Mouse (Mus musculus) inflammation-experienced regulatory T-cells, adult 6 months (primary cell): ENCODE measurements at regions not wholly inside any gene's neighbourhood (a gene's known extent, or its start where the extent isn't known, plus 50 kb on each side); places are given as distances from the start of the nearest gene placed in this dataset.

Source experiments
- ATAC-seq: one replicate; pipeline ENCODE4 v1.8.0; 2017

DNA sequence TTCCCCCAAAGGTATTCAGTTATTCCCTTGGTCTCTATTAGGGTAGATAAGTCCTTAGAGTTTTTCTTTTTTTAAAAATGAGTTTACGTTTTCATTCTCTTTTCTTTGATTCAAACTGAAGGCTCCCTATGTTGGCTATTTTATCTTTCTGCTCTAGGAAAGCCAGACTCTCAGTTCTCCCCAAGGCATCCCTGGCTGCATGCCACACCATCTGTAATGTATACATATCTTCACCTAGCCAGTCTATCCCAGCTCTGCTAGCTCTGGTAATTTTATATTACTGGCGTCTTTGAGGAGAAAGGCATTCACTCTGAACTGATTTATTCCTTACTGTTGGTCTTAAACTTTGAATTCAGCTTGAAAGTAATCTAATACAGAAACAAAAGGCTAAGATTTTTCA is 65.2 kb upstream of the Cabcoco1 start:
- ATAC-seq, result no peak

DNA sequence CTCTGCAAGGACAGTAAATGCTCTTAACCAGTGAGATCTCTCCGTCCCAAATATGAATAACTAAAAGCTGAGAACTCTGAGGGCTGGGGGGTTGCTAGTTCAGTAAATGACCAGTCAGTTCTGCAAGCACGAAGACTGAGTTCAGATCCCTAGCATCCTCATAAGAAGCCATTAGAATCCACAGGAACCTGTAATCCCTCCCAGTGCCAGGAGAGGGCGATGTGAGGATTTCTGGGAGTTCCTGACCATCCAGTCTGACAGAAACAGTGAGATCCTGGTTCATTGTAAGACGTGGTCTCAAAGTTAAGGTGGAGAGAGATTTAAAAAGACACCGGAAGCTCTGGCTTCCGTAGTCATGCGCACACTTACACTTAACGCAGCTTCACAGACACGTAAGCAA is 70.2 kb upstream of the Cabcoco1 start:
- ATAC-seq, result no peak

DNA sequence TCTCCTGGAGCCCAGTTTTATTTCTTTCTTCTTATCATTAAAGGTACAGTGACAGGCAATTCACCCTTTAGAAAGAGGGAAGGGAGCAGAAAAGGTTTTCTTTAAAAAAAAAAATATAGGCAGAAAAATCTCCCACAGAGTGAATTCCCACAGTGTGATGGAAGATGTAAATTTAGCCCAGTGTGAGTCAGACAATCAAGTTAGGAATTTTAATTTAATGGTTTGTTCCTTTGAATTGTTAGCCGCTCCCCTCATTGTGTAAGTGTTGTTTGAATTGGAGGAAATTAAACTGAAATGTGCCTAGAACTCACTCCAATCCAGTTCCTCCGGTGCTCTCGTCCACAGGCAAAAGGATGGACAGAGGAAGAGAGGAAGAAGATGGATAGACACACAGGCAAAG is 71.0 kb upstream of the Cabcoco1 start:
- no peak for ATAC-seq

DNA sequence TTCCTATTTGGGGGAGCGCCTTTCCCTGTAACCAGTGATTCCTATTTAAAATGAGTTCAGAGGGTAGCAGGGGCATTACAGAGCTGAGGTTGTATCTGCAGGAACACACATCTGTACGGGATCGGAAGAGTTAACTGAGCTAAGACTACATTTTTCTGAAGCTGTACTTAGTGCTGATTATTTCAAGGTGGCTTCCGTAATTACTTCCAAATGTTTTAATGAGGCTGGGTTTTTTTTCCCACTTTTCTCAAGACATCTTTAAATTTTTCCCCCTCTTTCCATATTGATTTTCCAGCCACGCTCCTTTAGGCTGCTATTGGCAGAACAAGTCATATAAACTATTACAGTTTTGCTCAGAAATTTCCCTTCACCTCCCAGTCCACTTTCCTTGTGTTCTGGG is 82.1 kb upstream of the Cabcoco1 start:
- ATAC-seq, result no peak

DNA sequence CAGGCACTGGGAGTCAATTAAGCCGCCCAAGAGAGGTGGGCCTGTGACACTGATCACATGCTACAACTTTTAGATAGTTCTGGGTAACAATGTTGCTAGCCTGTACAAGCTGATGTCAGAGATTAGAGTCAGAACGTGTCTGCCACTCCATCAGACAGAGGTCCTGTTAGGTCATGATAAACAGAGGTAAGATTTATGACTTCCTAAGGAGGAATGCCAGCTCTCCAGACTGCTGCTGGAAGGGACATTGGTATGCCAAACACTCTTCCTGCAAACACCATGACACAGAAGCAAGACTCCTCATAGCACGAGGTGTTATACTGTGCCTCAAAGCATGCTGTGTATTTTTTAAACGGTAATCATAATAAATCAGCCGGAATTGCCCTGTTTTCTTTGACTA is 83.6 kb upstream of the Cabcoco1 start:
- no peak for ATAC-seq

DNA sequence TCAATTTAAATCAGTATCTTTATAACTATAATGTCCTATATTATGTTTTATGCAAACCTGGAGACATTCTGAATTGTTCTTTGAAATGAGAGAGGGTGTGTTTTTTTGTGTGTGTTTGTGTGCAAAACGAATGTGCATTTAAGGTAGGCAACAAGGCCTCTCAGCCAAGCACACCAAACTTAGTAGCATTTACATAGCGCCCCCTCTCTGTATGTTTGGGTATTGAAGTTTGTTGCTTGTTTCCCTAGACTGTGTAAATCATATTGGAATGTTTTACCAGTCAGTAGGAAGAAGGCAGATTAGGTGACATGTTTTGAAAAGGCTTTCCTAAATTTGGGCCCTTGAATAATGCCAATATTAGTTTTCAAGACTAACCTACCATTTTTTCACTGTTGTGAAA is 84.1 kb upstream of the Cabcoco1 start:
- ATAC-seq, result no peak

DNA sequence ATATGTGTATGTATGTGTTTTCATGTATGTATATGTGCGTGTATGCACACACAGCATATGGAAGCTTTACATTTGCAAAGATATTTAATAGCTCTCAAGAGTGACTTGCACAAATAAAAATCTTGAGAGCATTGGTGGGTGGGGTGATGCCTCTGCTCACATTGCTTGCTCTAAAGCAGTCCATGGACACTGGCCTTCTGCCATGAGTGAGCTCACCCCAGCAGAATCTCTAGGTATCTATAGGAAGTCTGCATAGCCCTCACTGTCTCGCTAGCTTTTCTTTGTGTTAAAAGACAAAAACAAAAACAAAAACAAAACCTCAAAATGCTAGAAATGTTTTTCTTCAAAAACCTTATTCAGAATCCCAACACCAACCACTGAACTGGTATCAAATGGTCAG is 87.8 kb upstream of the Cabcoco1 start:
- no peak for ATAC-seq

DNA sequence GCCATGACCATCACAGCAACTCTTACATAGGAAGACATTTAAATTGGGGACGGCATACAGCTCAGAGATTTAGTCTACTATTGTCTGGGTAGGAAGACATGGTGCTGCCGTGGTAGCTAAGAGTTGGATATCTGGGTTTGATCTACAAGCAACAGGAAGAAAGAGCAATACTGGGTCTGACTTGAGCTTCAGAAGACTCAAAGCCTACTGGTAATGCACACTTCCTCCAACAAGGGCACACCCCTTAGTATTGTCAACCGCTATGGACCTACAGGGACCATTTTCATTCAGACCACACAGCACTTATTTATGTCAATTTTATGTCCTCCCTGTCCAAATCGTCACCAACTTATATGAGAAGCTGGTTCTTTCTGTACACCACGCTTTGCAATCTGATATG is 90.3 kb upstream of the Tmem26 start:
- peak; percentile 74 for ATAC-seq

DNA sequence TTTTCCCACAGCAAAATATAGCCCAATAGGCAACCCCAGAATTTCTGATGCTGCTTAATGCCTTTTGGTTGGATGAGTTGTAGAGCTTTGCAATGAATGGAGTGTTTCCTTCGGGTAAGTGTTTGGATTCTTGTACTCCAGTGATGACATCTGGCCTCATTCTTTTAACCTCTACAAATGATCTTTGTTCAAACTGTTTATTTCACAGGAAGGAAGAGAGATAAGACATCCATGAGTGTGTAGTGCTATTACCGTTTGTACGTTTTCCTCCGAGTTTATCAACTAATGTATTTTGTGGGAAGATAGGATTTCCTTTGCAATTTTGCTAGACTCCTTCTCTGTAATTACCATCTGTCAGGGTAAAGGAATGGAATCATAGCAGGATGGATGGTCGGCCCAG is 70.7 kb upstream of the Tmem26 start:
- ATAC-seq, result no peak

DNA sequence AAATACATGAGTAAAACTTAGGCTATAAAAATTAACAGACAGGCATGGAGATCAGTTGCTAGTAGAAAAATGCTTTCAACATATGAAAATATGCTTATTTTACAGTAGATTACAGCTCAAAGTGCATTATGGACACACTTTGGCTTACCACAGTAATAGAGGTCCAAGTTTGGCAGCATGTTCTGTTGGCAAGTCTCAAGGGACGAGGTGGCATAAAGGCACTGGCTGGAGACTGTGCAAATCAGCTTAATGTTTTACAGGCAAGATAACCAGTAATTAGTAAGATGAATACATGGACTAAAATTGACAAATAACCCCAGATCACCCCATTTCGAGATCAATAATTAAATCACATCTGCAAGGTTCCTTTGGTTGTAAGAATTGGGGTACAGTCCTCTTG is 68.0 kb upstream of the Tmem26 start:
- ATAC-seq, result no peak

DNA sequence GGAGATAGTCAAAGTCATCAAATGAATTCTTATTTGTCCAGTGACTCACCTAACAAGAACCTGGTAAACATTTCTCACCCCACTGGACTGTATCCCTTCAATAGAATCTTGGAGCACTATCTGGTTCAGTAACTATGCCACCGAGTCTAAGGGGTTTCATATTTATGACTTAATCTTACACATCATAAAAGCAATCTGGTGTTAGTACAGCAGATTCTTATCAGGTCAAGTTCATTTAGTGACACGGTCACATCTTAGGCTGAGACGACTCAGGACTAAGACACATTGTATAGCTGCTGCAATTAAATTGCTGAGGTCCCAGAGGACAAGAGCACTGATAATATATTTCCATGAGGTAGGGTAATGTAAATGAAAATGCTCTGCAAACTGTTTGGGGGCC is 57.4 kb upstream of the Tmem26 start:
- no peak for ATAC-seq

DNA sequence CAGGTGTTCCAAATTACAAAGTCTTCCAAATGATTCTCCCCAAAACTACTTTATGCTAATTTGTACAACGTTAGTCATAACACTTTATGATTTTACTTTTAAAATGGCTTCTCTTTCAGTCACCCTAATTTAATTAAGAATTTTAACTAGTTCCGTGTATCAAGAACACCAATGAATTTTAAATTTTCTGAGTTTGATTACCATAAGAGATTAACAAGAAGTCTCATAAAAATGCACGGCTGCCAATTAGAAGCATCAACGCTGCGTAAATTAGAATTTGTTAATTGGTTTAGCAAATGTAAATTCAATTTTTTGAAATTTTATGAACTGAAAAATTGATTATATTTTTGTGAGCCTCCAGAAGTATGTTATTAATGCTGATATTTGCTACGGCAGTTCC is 54.1 kb upstream of the Tmem26 start:
- no peak for ATAC-seq

DNA sequence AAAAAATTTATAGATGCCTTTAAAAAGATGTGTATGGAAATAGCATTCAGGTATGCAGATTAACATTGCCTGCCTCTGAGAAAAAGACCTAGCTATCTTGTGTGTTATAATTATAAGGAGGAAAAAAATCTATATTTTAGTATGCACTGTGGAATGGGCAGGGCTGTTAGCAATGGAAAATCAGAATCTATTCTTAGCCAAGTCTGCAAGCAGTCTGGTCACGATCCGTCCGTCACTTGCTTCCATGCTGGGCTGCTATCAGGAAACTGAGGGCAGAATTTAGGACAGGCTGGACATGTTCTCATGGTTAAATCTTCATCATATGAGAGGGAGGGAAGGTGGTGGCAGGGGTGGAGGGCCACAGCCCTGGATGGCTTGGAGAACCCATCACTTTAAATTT is 53.5 kb upstream of the Tmem26 start:
- ATAC-seq, result no peak

DNA sequence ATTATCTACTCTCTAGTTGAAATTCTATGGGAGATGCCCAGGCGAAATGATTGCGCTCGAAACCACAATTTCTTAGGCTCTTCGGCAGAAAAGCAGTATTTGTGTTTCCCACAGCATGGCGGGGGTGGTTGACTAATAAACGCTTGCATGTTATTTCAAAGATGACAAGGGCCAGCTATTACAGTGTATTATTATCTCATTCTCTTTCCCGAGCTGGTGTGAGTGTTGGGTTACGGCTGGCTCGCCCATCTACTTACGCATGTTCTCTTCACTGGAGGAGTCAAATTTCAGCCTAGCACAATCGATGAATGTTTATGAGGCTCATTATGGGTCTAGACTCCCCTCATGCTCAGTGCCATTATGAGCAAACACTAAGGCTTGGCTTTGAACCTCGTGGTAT is 51.2 kb upstream of the Tmem26 start:
- ATAC-seq, result no peak

DNA sequence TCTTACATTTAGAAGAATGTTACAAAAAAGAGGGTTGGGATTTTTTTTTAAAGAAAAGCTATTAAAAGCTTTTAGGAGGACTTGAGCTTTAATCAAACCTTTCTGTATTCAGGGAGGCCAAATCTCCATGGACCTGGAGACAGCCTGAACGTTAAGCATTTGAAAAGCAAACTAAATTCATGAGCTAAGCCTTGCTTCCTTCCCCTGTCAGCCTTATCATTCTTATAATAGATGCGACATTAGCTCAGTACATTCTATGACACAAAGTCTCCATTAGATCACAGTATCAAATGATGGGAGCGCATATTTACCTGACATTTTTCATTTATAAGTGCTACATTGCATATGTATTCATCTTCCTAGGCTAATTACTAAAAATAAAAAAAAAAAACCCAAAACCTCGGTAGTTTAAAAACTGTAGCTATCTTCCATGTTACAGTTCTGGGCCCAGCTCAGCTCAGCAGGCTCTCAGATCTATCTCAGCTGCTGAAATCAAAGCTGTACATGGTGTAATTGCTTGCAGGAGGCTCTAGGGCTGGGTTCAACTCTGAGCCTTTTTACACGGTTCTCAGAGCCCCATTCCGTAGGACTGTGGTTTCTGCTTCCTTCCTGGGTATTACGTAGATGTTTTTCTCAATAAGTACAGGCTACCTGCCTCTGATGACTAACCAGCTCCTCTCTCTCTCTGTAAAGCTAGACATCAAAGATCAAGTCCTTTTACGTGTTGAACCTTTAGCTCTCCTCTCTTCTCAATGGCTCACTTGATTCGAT is 50.2 kb upstream of the Tmem26 start:
- peak; percentile 99 for ATAC-seq
